Mouse (Mus musculus): ENCODE data around the gene Dtl.

The Dtl gene

GRCm38 (mm10) chr1:191575458-191576247, at the start of gene Dtl, which contains the start of gene Ints7:
Dtl (minus strand) TSS chr1:191575544.
Ints7 (plus strand) TSS chr1:191575636.
- peak; percentile 99 for DNase-seq

- DNase-seq = no peak
Observed at GRCm38 (mm10) chr1:191625026-191625425, 49.7 kb upstream of the Dtl start.

- DNase-seq = no peak
Observed at GRCm38 (mm10) chr1:191624492-191624891, 49.1 kb upstream of the Dtl start.

DNA sequence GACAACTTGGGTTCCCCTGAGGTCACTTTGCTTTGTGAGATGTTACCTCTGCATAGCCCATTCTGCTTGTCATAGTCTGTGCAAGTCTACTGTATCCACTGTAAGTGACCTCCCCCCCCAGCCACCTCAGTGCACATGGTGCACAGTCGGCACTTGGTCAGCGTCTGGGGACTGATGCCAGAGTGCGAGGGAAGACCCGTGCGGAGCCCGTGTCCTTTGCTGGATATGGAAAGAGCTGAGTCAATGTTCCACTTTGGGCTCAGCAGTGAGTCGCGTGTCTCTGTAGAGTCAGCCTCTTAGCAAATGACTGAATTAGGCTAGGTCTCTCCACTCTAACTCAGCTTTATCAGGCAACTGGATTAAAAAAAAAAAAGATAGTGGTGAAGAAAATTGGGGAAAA, 47.5 kb upstream of the Dtl start:
- DNase-seq = no peak

GRCm38 (mm10) chr1:191621096-191621495, 45.8 kb upstream of the Dtl start:
- DNase-seq = no peak

DNA sequence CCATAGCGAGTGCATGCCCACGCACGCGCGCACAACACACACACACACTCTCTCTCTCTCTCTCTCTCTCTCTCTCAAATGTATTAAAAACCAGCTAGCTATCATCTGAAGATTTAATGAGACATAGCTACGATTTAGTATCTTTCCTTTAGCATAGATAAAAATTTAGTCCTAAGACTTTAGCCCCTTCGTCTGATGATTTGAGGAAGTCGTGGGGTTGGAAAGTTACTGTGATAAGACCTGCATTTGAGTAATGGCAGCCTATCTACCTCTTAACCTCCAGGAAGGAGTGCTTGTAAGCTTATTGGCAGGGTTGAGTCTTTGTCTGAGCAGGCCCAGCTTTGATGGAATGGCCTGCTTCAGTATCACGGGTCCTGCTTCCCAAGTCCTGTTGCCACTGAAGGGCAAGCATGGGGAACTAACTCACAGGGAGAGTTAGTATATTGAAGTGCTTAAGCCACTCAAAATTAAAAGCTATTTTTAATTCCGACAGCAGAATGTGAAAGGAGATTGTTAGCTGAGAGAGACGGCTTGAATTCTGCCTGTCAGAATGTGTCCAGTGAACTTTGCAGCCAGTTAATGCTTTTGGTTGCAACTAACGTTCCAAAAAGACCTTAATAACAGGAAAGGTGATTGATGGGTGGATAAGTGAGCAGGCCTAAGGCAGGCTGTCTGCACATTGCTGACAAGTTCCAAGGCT, 42.9 kb upstream of the Dtl start:
- no peak for DNase-seq

GRCm38 (mm10) chr1:191617589-191617988, 42.2 kb upstream of the Dtl start:
- no peak for DNase-seq

- DNase-seq = no peak
Observed at GRCm38 (mm10) chr1:191616245-191616644, 40.9 kb upstream of the Dtl start.

DNA sequence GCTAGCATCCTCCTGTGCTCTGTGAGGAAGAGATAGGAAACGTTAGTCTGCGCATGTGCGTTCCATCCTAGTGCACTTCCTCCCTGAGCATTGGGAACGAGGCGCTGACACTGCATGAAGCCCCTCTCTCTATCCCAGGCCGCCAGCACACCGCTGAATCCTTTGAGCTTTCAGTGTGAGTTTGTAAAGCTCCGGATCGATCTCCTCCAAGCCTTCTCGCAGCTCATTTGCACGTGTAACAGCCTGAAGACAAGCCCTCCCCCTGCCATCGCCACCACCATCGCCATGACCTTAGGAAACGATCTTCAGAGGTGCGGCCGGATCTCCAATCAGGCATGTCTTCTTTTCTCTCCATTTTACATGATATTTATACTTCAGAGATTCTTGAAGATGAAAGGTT, 37.5 kb upstream of the Dtl start:
- no peak for DNase-seq

DNA sequence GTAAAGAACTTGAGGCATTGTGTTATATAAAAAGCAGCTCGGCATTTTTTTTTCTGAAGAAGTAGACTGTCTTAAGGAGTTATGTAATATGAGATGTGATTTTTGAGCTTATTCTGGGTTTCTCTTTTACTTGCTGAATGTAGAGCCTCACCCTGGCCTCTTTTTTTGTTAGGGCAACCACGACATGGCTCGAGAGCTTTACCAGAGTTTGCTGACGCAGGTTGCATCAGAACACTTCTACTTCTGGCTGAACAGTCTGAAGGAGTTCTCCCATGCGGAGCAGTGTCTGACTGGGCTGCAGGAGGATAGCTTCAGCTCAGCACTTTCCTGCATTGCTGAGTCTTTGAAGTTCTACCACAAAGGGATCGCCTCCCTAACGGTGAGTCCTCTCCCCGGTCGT, 36.3 kb upstream of the Dtl start:
- no peak for DNase-seq

- no peak for DNase-seq
Observed at GRCm38 (mm10) chr1:191610357-191610756, 35.0 kb upstream of the Dtl start.

DNA sequence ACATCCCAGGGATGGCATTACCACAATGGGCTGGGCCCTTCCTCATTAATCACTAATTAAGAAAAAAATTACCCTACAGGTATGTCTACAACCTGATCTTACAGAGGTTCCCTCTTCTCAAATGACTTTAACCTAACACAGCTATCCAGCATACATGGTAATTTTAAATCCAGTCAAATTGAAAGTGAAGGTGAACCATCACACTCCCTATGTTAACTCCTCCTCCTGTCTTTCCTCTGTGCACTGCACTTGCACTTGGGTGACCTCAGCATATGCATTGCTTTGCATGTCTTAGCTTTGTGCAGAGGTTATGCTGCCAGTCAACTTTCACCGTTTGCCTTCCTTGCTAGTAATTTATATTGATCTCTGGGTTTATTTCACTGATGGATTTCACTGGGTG, 34.2 kb upstream of the Dtl start:
- DNase-seq = no peak

DNA sequence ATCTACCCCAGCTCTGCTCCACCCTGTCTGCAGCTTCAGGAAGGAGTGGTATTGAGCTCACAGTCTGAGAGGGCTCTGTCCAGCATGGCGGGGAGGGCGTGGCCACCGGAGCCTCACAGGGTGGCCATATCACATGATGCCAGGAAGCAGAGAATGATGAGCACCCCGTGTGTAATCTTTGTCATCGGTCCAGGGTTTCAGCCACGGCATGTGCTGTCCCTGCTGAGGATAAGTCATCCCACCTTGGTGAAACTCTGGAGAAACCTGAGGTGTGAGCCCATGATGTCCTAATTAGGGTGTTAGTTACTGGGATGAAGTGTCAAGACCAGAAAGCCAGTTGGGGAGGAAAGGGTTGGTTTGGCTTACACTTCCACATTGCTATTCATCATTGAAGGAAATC, 33.7 kb upstream of the Dtl start:
- DNase-seq = no peak

GRCm38 (mm10) chr1:191604690-191605089, 29.3 kb upstream of the Dtl start:
- DNase-seq = no peak

DNA sequence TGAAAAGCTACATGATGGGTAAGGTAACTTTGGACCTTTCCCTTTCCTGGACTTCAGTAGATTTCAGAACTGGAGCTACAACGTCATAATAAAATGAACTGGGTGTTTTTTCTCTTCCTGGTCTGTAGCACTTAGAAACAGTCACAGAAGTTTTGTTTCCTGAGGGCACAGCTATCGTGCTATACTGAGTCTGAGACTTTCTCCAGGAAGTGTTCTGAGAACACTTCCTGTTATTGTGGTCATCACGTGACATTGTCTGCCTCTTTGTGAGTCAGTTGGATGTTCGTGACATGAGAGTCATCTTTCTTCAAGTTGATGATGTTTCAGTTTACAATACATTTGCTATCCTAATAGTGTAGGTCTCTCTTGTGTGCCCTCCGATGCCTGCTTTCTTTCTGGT, 23.9 kb upstream of the Dtl start:
- DNase-seq = no peak

DNA sequence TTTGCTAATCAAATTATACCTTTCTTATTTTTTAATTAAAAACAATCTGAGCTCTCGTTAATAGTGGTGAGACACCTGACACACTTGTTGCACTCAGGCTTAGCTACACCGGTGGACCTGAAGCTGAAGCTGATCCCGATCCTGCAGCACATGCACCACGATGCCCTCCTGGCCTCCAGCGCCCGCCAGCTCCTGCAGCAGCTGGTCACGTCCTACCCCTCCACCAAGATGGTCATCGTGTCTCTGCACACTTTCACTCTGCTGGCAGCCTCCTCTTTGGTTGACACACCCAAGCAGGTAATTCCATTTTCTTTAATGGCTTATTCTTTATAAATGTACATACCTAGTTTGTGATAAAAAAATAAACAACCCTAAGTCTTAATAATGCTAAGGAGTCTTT, 20.7 kb upstream of the Dtl start:
- no peak for DNase-seq

- no peak for DNase-seq
Observed at GRCm38 (mm10) chr1:191592016-191592720, 16.8 kb upstream of the Dtl start.

GRCm38 (mm10) chr1:191588749-191589148, 13.4 kb upstream of the Dtl start:
- DNase-seq = no peak

- DNase-seq = no peak
Observed at GRCm38 (mm10) chr1:191587062-191587461, 11.7 kb upstream of the Dtl start.

- no peak for DNase-seq
Observed at GRCm38 (mm10) chr1:191585704-191586103, 10.4 kb upstream of the Dtl start.

DNA sequence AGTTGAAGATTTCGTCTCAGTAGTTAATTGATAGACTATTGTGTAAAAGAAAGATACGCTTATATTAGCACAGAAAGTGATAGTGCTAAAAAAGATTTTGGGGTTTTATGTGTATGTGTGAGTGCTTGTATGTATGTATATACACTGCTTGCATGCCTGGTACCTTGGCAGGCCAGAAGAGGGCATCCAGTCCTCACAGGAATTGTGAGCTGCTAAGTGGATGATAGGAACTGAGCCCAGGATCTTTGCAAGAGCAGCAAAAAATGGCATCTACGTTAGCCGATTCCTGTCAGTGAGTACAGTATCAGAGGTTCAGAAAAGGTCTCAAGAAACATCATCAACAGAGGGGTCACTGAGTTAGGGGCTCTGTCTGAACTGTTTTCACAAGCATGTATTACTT, 9.1 kb upstream of the Dtl start:
- DNase-seq = no peak

- no peak for DNase-seq
Observed at GRCm38 (mm10) chr1:191583836-191584235, 8.5 kb upstream of the Dtl start.

- DNase-seq = no peak
Observed at GRCm38 (mm10) chr1:191581641-191582040, 6.3 kb upstream of the Dtl start.

DNA sequence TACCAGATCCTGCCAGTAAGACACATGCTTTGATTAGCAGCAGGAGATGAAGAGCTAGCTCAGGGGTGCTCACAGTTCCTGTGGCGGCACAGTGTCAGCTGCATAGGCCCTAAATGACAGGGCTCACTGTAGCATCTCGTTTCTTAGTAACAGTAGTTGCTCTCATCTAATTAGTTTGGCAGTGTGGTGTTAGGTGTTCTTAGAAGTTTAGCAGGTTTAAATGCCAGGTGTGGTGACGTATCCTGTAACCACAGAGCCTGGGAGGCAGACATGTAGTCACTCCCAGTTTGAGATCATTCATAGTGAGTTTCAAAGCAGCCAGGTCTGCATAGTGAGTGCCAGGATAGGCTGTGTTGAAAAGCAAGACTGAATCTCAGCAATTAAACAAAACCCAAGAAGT, 4.2 kb upstream of the Dtl start:
- no peak for DNase-seq

All from kidney, adult 8-10 months (tissue).